ENCODE assay signal across 24 mouse cellular contexts in the genomic region with DNA sequence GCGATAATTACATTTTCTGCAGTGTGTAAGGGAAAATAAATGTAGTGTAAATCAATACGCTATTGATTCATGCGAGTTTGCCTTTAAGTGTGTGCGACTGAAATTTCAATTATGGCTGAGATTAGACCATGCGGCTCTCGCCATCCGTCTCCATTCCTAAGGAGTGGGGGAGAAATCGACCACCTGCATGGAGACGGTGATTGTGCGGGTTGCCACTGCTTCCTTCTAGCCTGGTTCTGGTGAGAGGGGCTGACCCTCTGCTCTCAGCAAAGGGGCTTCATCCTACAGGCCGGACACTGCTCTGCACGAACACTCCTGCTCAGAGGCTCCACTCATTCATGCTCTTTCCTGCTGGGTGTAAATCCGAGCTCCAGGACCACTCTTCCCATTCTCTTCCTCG. TPM values are rescaled to one million over a fixed set of nuclear protein-coding genes. Genes with fewer than 3 reads are reported as not detected.
DNase-seq lines count a peak whose midpoint lies in the region; ATAC-seq lines count a peak whose summit lies in the region.
"Had no signal": no experiment of that assay in that cellular context is flagged by ENCODE, and none has a peak within 500 bp of the region (broad histone marks: within the 10 kb centered on the region; RNA-seq: fewer than 3 reads in every experiment).

No protein-coding gene starts in this region.

- DNase-seq in hindbrain, embryonic 11.5 days (ENCODE audit: low spot score), result no peak
- DNase-seq in hindbrain, embryonic 10.5 days (ENCODE audit: low spot score), result no peak
- peak; percentile 36 for DNase-seq in midbrain, embryonic 14.5 days
- no peak for DNase-seq in B cell, adult 2 months
- no peak for DNase-seq in left cerebral cortex, postnatal 4 days
- DNase-seq: cerebellum, adult 2 months; gastrocnemius, postnatal 36 days; kidney, adult 11 months; kidney, postnatal 10 days; right cerebral cortex, adult 18-20 months; thymus, postnatal 36 days had no signal

- no peaks in the 10 kb centered on the region for H3K4me1 ChIP-seq in hindbrain, embryonic 11.5 days (replicated peaks; ENCODE audit: control insufficient read depth, insufficient read depth, low read length)
- 0 out of 2 replicates have a peak, but pooled peaks cover 9% of the 10 kb centered on the region for H3K4me1 ChIP-seq in hindbrain, embryonic 10.5 days (replicated peaks)
- H3K4me1 ChIP-seq in hindbrain, embryonic 13.5 days (replicated peaks), result peaks cover 22% of the 10 kb centered on the region
- no peaks in the 10 kb centered on the region for H3K4me1 ChIP-seq in midbrain, embryonic 14.5 days (ENCODE audit: control insufficient read depth, insufficient read depth, low read length)
- H3K4me1 ChIP-seq in neural tube, embryonic 15.5 days, result peaks cover 10% of the 10 kb centered on the region; the same call in 1 of the 2 replicates
- H3K4me1 ChIP-seq: embryonic facial prominence, embryonic 12.5 days; heart, embryonic 10.5 days; limb, embryonic 15.5 days had no signal

- no peak overlapping the region for H3K9ac ChIP-seq in hindbrain, embryonic 11.5 days (ENCODE audit: low read depth, low read length)
- H3K9ac ChIP-seq in hindbrain, embryonic 13.5 days, result no peak overlapping the region
- H3K9ac ChIP-seq in midbrain, embryonic 14.5 days (replicated peaks; ENCODE audit: low read length), result no peak overlapping the region
- H3K9ac ChIP-seq in neural tube, embryonic 15.5 days (replicated peaks), result no peak overlapping the region
- H3K9ac ChIP-seq: embryonic facial prominence, embryonic 12.5 days; limb, embryonic 15.5 days had no signal

- no peak overlapping the region for H3K4me2 ChIP-seq in hindbrain, embryonic 11.5 days (replicated peaks; ENCODE audit: low read depth, low read length)
- no peak overlapping the region for H3K4me2 ChIP-seq in hindbrain, embryonic 13.5 days
- no peak overlapping the region for H3K4me2 ChIP-seq in midbrain, embryonic 14.5 days (ENCODE audit: low read length)
- no peak overlapping the region for H3K4me2 ChIP-seq in neural tube, embryonic 15.5 days
- H3K4me2 ChIP-seq: embryonic facial prominence, embryonic 12.5 days; limb, embryonic 15.5 days had no signal

- intact Hi-C loops in left cerebral cortex, postnatal 4 days (cut with DNase I), result no loop called here

- H3K9me3 ChIP-seq in hindbrain, embryonic 11.5 days (ENCODE audit: control insufficient read depth, low read length), result no peaks in the 10 kb centered on the region
- no peaks in the 10 kb centered on the region for H3K9me3 ChIP-seq in hindbrain, embryonic 10.5 days
- no peaks in the 10 kb centered on the region for H3K9me3 ChIP-seq in hindbrain, embryonic 13.5 days
- H3K9me3 ChIP-seq in midbrain, embryonic 14.5 days (ENCODE audit: control insufficient read depth, low read length), result no peaks in the 10 kb centered on the region
- H3K9me3 ChIP-seq in neural tube, embryonic 15.5 days (replicated peaks), result no peaks in the 10 kb centered on the region
- H3K9me3 ChIP-seq: embryonic facial prominence, embryonic 12.5 days; heart, embryonic 10.5 days; limb, embryonic 15.5 days had no signal

- H3K36me3 ChIP-seq in hindbrain, embryonic 11.5 days (ENCODE audit: control insufficient read depth, insufficient read depth, low read length), result no peaks in the 10 kb centered on the region
- H3K36me3 ChIP-seq in hindbrain, embryonic 10.5 days, result no peaks in the 10 kb centered on the region
- H3K36me3 ChIP-seq in hindbrain, embryonic 13.5 days, result no peaks in the 10 kb centered on the region
- no peaks in the 10 kb centered on the region for H3K36me3 ChIP-seq in midbrain, embryonic 14.5 days (ENCODE audit: control insufficient read depth, insufficient read depth, low read length)
- no peaks in the 10 kb centered on the region for H3K36me3 ChIP-seq in neural tube, embryonic 15.5 days
- H3K36me3 ChIP-seq: embryonic facial prominence, embryonic 12.5 days; heart, embryonic 10.5 days; limb, embryonic 15.5 days had no signal

- ATAC-seq in hindbrain, embryonic 11.5 days (ENCODE audit: low FRiP score), result peak; percentile 59
- ATAC-seq in hindbrain, embryonic 13.5 days (ENCODE audit: low FRiP score), result peak; percentile 44; the same call in 1 of the 2 replicates
- no peak for ATAC-seq in midbrain, embryonic 14.5 days (ENCODE audit: low FRiP score, low TSS enrichment)
- ATAC-seq in neural tube, embryonic 15.5 days (ENCODE audit: low FRiP score), result peak; percentile 38; the same call in 1 of the 2 replicates
- ATAC-seq: forebrain, embryonic 16.5 days; lung, postnatal 0 days had no signal

- H3K27me3 ChIP-seq in hindbrain, embryonic 11.5 days (ENCODE audit: control insufficient read depth, insufficient read depth, low read length), result no peaks in the 10 kb centered on the region
- no peaks in the 10 kb centered on the region for H3K27me3 ChIP-seq in hindbrain, embryonic 10.5 days (ENCODE audit: insufficient read depth, poor library complexity, severe bottlenecking)
- H3K27me3 ChIP-seq in hindbrain, embryonic 13.5 days, result no peaks in the 10 kb centered on the region
- no peaks in the 10 kb centered on the region for H3K27me3 ChIP-seq in midbrain, embryonic 14.5 days (ENCODE audit: control insufficient read depth, insufficient read depth, low read length)
- H3K27me3 ChIP-seq in neural tube, embryonic 15.5 days (replicated peaks), result no peaks in the 10 kb centered on the region
- H3K27me3 ChIP-seq: embryonic facial prominence, embryonic 12.5 days; limb, embryonic 15.5 days had no signal

- H3K4me3 ChIP-seq in hindbrain, embryonic 11.5 days (ENCODE audit: low read depth, low read length), result no peak overlapping the region
- no peak overlapping the region for H3K4me3 ChIP-seq in hindbrain, embryonic 10.5 days
- no peak overlapping the region for H3K4me3 ChIP-seq in hindbrain, embryonic 13.5 days
- no peak overlapping the region for H3K4me3 ChIP-seq in midbrain, embryonic 14.5 days (replicated peaks; ENCODE audit: low read depth, low read length)
- no peak overlapping the region for H3K4me3 ChIP-seq in neural tube, embryonic 15.5 days (replicated peaks)
- H3K4me3 ChIP-seq: embryonic facial prominence, embryonic 12.5 days; heart, embryonic 10.5 days; limb, embryonic 15.5 days had no signal

- WGBS in hindbrain, embryonic 11.5 days, result 80% methylated on average over 14 of the region's 14 CpGs
- 74% methylated on average over 14 of the region's 14 CpGs for WGBS in hindbrain, embryonic 10.5 days
- 60% methylated on average over 14 of the region's 14 CpGs for WGBS in hindbrain, embryonic 13.5 days
- 56% methylated on average over 14 of the region's 14 CpGs for WGBS in midbrain, embryonic 14.5 days
- 59% methylated on average over 14 of the region's 14 CpGs for WGBS in neural tube, embryonic 15.5 days

- no peak overlapping the region for H3K27ac ChIP-seq in hindbrain, embryonic 11.5 days (ENCODE audit: low read depth, low read length)
- no peak overlapping the region for H3K27ac ChIP-seq in hindbrain, embryonic 10.5 days
- peak overlapping the region; percentile 5; the same call in 1 of the 2 replicates for H3K27ac ChIP-seq in hindbrain, embryonic 13.5 days
- H3K27ac ChIP-seq in midbrain, embryonic 14.5 days (replicated peaks; ENCODE audit: low read depth, low read length), result 0 out of 2 replicates have a peak overlapping the region, but pooled peaks have one; percentile 49
- H3K27ac ChIP-seq in neural tube, embryonic 15.5 days (replicated peaks), result no peak overlapping the region
- H3K27ac ChIP-seq: embryonic facial prominence, embryonic 12.5 days; heart, embryonic 10.5 days; limb, embryonic 15.5 days had no signal

RNA-seq across cellular contexts. Expression of gene Capn13, which starts 58.0 kb away (rescaled TPM):
- 0.32 TPM in 1 of 2 replicates, not detected in the other for polyA plus RNA-seq in hindbrain, embryonic 11.5 days (2014; fragmentation: Nextera tagmentation; extraction: Ambion mirVana)
- polyA plus RNA-seq in hindbrain, embryonic 10.5 days (2016; fragmentation: Nextera tagmentation; extraction: Ambion mirVana), result 0.09 TPM in 1 of 2 replicates, not detected in the other
- polyA plus RNA-seq in hindbrain, embryonic 13.5 days (2015; fragmentation: Nextera tagmentation; extraction: Ambion mirVana), result not detected in 2 replicates
- not detected in 2 replicates for polyA plus RNA-seq in midbrain, embryonic 14.5 days (2014; fragmentation: Nextera tagmentation; extraction: Ambion mirVana)
- polyA plus RNA-seq in neural tube, embryonic 15.5 days (2015; fragmentation: Nextera tagmentation; extraction: Ambion mirVana), result 0.18 and 0.24 TPM in 2 replicates
- not detected for total RNA-seq in left cerebral cortex, postnatal 4 days (2021)
- total RNA-seq: adrenal gland, postnatal 4 days; gastrocnemius, postnatal 36 days; layer of hippocampus, adult 18-20 months; layer of hippocampus, postnatal 25 days; left cerebral cortex, postnatal 25 days had no signal
- polyA plus RNA-seq: embryonic facial prominence, embryonic 12.5 days; forebrain, embryonic 16.5 days; heart, embryonic 10.5 days; heart, postnatal 0 days; limb, embryonic 15.5 days; liver, embryonic 16.5 days; lung, postnatal 0 days had no signal

Comparison
In these comparisons a context has a peak if more than half of its experiments do, and no peak if none do; other contexts are left out.
1. H3K27ac ChIP-seq: peak in hindbrain, embryonic 13.5 days (single experiment) and midbrain, embryonic 14.5 days (single experiment); none in hindbrain, embryonic 11.5 days (single experiment), hindbrain, embryonic 10.5 days (single experiment) and neural tube, embryonic 15.5 days (single experiment).